Mouse (Mus musculus) intestine, embryonic 14.5 days (tissue): ENCODE measurements around the gene Zfp651. TPM values are rescaled to one million over a fixed set of nuclear protein-coding genes. Genes with fewer than 3 reads are reported as not detected.

ENCODE experiments used
- ATAC-seq: fragments of 200-750 bp; cut with Nextera tagmentation; replicated peaks from 2 replicates; pipeline ENCODE4 v1.8.0; 2017; ENCODE audit warnings: low read depth, moderate number of reproducible peaks, moderate TSS enrichment, moderate library complexity; ENCODE audit not compliant: low FRiP score, low TSS enrichment
- DNase-seq: peaks from one replicate; pipeline ENCODE4 v3.0.0-alpha.2; 2018; ENCODE audit warnings: low spot score
- H3K27ac ChIP-seq: fragments of 300-500 bp; sonication (generic); 2 replicates; pipeline ENCODE4 v1.5.1; 2014; ENCODE audit warnings: low read depth, mild to moderate bottlenecking, control low read depth
- H3K27me3 ChIP-seq: fragments of 300-500 bp; sonication (generic); replicated peaks from 2 replicates; pipeline ENCODE4 v1.6.1; 2014; ENCODE audit warnings: low read length, control low read depth; ENCODE audit not compliant: control insufficient read depth, insufficient read depth
- H3K36me3 ChIP-seq: fragments of 300-500 bp; sonication (generic); 2 replicates; pipeline ENCODE4 v1.6.1; 2014; ENCODE audit warnings: low read length, control low read depth; ENCODE audit not compliant: control insufficient read depth, insufficient read depth
- H3K4me1 ChIP-seq: fragments of 300-500 bp; sonication (generic); replicated peaks from 2 replicates; pipeline ENCODE4 v1.6.1; 2014; ENCODE audit warnings: low read length, control low read depth, mixed read lengths; ENCODE audit not compliant: control insufficient read depth, insufficient read depth
- H3K4me2 ChIP-seq: fragments of 300-500 bp; sonication (generic); 2 replicates; pipeline ENCODE4 v1.6.1; 2014; ENCODE audit warnings: low read length
- H3K4me3 ChIP-seq: fragments of 300-500 bp; sonication (generic); 2 replicates; pipeline ENCODE4 v1.5.1; 2014; ENCODE audit warnings: low read depth, low read length, control low read depth, mixed read lengths
- H3K9ac ChIP-seq: fragments of 300-500 bp; sonication (generic); 2 replicates; pipeline ENCODE4 v1.6.1; 2014; ENCODE audit warnings: mild to moderate bottlenecking, low read length
- H3K9me3 ChIP-seq: fragments of 300-500 bp; sonication (generic); 2 replicates; pipeline ENCODE4 v1.6.1; 2016; ENCODE audit warnings: low read length, control low read depth; ENCODE audit not compliant: control insufficient read depth
- WGBS: fragments of 180-500 bp; shearing (Covaris S2); extraction: QIAGEN DNeasy Blood & Tissue Kit; methylation state at CpG from one replicate; pipeline ENCODE4 v1.1.7; 2014; 5-methylcytosine and 5-hydroxymethylcytosine counted together
- polyA plus RNA-seq: library from polyadenylated mRNA; unstranded; fragments of >200 nt; fragmentation: Nextera tagmentation; extraction: Ambion mirVana; gene quantifications from 2 replicates; pipeline ENCODE4 v1.2.1, GENCODE M21; 2014

Gene Zfp651
- polyA plus RNA-seq, 1 experiment from 2014 or later: 14.1 TPM

DNA sequence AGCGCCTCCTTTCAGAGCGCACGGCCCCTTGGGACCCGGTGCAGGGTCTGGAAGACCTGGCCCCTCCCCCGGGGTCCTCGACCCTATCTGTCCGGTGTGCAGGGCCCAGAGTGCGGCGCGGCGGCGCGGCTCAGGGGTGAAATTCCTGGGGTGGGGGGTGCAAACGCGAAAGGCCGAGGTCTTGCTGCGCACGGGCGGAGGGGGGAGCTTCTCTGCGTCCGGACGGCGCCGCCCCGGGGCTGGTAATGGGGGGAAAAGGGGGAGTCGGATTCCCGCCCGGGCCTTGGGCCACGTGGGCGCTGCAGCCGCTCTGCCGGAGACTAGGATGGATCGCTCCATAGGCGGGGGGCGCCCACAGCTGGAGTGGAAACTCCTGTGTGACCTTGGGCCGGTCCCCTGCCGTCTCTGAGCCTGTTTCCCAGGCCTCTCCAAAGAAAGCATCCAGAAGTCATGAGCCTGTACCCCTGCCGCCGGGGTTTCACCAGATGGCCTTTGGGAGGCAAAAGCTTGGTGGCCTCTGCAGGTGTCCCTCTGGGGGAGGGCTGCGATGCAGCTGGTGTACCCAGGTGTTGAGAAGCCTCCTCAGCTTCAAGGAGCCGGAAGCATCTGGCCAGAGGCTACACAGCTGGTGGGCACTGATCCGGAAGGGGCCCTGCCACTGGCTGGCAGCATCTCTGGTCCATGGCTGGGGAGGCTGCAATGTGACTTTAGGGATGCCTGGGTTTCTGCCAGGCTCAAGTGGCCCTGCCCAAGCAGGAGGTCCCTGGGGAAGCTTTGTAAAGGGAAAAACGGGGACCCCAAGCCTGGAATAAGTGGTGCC, 1.4 kb downstream of the Zfp651 start:
- peak overlapping the region; percentile 92 for H3K27ac ChIP-seq
- ATAC-seq: peak; percentile 71
- peak; percentile 90 for DNase-seq
- no peaks in the 10 kb centered on the region for H3K9me3 ChIP-seq
- no peaks in the 10 kb centered on the region for H3K27me3 ChIP-seq
- 2% methylated on average over 41 of the region's 43 CpGs for WGBS
- H3K4me1 ChIP-seq: peaks cover 26% of the 10 kb centered on the region
- peak overlapping the region; percentile 95 for H3K9ac ChIP-seq
- peak overlapping the region; percentile 92 for H3K4me2 ChIP-seq
- peaks cover 47% of the 10 kb centered on the region for H3K36me3 ChIP-seq
- H3K4me3 ChIP-seq: peak overlapping the region; percentile 75

GRCm38 (mm10) chr9:121761091-121761665, 2.0 kb downstream of the Zfp651 start:
- peak overlapping the region; percentile 92; the same call in 1 of the 2 replicates for H3K27ac ChIP-seq
- peaks cover 26% of the 10 kb centered on the region for H3K4me1 ChIP-seq
- H3K36me3 ChIP-seq: peaks cover 47% of the 10 kb centered on the region
- no peak overlapping the region; the same call in 1 of the 2 replicates for H3K9ac ChIP-seq
- 59% methylated on average over 10 of the region's 10 CpGs for WGBS
- H3K9me3 ChIP-seq: no peaks in the 10 kb centered on the region
- DNase-seq: peak; percentile 64
- H3K4me3 ChIP-seq: peak overlapping the region; percentile 75
- no peak for ATAC-seq
- no peaks in the 10 kb centered on the region for H3K27me3 ChIP-seq
- peak overlapping the region; percentile 92 for H3K4me2 ChIP-seq

DNA sequence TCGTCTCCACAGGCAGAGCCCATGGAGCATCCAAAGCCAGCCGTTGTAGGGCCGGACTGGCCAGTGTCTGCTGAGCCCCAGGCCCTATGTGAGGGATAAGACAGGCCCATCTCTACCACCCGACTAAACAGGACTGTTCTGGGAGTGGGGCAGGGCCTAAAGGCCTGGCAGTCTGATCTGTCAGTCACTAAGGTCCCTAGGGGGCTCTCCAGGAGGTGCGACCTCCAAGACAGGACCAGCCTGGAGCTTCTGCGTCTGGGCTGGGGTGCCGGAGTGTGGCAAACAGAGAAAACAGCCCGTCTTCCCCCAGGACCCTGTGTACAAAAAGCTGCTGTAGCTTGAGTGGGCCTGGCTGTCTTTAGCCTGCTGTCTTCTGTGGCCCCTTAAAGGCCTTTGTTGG, 2.7 kb downstream of the Zfp651 start:
- Histone ChIP-seq H3K4me3 (no peak overlapping the region), H3K4me1 (peaks cover 26% of the 10 kb centered on the region), H3K9me3 (no peaks in the 10 kb centered on the region), H3K36me3 (peaks cover 48% of the 10 kb centered on the region), H3K4me2 (no peak overlapping the region), H3K9ac (no peak overlapping the region), H3K27ac (no peak overlapping the region; the same call in 1 of the 2 replicates), H3K27me3 (no peaks in the 10 kb centered on the region)
- 61% methylated on average over 8 of the region's 8 CpGs for WGBS
- DNase-seq (no peak), ATAC-seq (no peak)

- WGBS: 90% methylated on average over 10 of the region's 10 CpGs
- H3K36me3 ChIP-seq: peaks cover 49% of the 10 kb centered on the region
- H3K4me1 ChIP-seq: peaks cover 26% of the 10 kb centered on the region
- ATAC-seq: no peak
- no peak overlapping the region for H3K4me3 ChIP-seq
- H3K9me3 ChIP-seq: no peaks in the 10 kb centered on the region
- no peak overlapping the region; the same call in 1 of the 2 replicates for H3K27ac ChIP-seq
- H3K27me3 ChIP-seq: no peaks in the 10 kb centered on the region
- no peak overlapping the region for H3K9ac ChIP-seq
- no peak for DNase-seq
- H3K4me2 ChIP-seq: no peak overlapping the region
Observed at GRCm38 (mm10) chr9:121762248-121762647, 3.1 kb downstream of the Zfp651 start.

DNA sequence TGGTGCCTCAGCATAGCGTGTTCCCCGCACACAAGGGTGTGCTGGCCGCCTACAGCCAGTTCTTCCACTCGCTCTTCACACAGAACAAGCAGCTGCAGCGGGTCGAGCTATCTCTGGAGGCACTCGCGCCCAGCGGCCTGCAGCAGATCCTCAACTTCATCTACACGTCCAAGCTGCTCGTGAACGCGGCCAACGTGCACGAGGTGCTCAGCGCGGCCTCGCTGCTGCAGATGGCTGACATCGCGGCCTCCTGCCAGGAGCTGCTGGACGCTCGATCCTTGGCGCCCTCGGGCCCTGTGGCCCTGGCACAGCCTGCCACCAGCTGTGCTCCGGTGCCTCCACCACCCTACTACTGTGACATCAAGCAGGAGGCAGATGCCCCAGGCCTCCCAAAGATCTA, 3.6 kb downstream of the Zfp651 start:
- H3K9me3 ChIP-seq: no peaks in the 10 kb centered on the region
- H3K27ac ChIP-seq: no peak overlapping the region
- H3K4me3 ChIP-seq: no peak overlapping the region
- H3K9ac ChIP-seq: no peak overlapping the region
- H3K27me3 ChIP-seq: no peaks in the 10 kb centered on the region
- no peak for ATAC-seq
- peaks cover 26% of the 10 kb centered on the region for H3K4me1 ChIP-seq
- 91% methylated on average over 25 of the region's 25 CpGs for WGBS
- DNase-seq: no peak
- no peak overlapping the region for H3K4me2 ChIP-seq
- peaks cover 54% of the 10 kb centered on the region for H3K36me3 ChIP-seq

DNA sequence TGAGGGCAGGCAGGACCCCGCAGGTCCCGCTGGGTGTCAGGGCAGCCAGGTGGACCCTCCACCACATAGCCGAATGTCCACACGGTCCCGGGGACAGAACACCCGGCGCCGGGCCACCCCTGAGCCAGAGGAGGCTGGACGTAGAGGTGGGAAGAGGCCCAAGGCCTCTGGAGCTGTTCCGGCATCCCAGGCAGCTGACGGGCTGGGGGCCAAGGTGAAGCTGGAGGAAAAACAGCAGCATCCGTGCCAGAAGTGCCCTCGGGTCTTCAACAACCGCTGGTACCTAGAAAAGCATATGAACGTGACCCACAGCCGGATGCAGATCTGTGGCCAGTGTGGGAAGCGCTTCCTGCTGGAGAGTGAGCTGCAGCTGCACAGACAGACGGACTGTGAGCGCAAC, 4.6 kb downstream of the Zfp651 start:
- Histone ChIP-seq H3K9ac (no peak overlapping the region), H3K4me2 (no peak overlapping the region), H3K4me1 (peaks cover 21% of the 10 kb centered on the region), H3K36me3 (peaks cover 64% of the 10 kb centered on the region), H3K9me3 (no peaks in the 10 kb centered on the region), H3K4me3 (no peak overlapping the region), H3K27me3 (no peaks in the 10 kb centered on the region), H3K27ac (no peak overlapping the region)
- WGBS: 91% methylated on average over 19 of the region's 19 CpGs
- DNase-seq: no peak
- ATAC-seq: no peak

GRCm38 (mm10) chr9:121765166-121765855, 6.2 kb downstream of the Zfp651 start:
- H3K4me2 ChIP-seq: no peak overlapping the region
- peaks cover 68% of the 10 kb centered on the region for H3K36me3 ChIP-seq
- H3K4me1 ChIP-seq: peaks cover 18% of the 10 kb centered on the region
- ATAC-seq (no peak), DNase-seq (no peak)
- no peak overlapping the region for H3K9ac ChIP-seq
- no peak overlapping the region for H3K4me3 ChIP-seq
- H3K27me3 ChIP-seq: no peaks in the 10 kb centered on the region
- H3K9me3 ChIP-seq: no peaks in the 10 kb centered on the region
- no peak overlapping the region for H3K27ac ChIP-seq
- WGBS: 89% methylated on average over 16 of the region's 16 CpGs

GRCm38 (mm10) chr9:121772412-121772811, 13.3 kb downstream of the Zfp651 start:
- no peak overlapping the region for H3K9ac ChIP-seq
- H3K36me3 ChIP-seq: peaks cover 17% of the 10 kb centered on the region
- no peaks in the 10 kb centered on the region for H3K4me1 ChIP-seq
- no peak overlapping the region for H3K27ac ChIP-seq
- peaks cover 19% of the 10 kb centered on the region for H3K27me3 ChIP-seq
- no peak for ATAC-seq
- no peaks in the 10 kb centered on the region for H3K9me3 ChIP-seq
- DNase-seq: no peak
- H3K4me3 ChIP-seq: no peak overlapping the region
- 65% methylated on average over 5 of the region's 5 CpGs for WGBS
- no peak overlapping the region for H3K4me2 ChIP-seq
